Mouse (Mus musculus) embryonic fibroblast, embryonic 13.5 days (primary cell): ENCODE results near the gene Mat2b.

Source experiments
- CTCF ChIP-seq: IDR thresholded peaks from 2 replicates; pipeline ENCODE4 v1.5.1; 2011; ENCODE audit warnings: mild to moderate bottlenecking, control low read depth, low read length, moderate library complexity, borderline replicate concordance; ENCODE audit not compliant: insufficient read depth
- POLR2A ChIP-seq: IDR thresholded peaks from 2 replicates; pipeline ENCODE4 v1.6.1; 2011; ENCODE audit warnings: low read depth, mild to moderate bottlenecking, control low read depth, low read length, moderate library complexity

GRCm38 (mm10) chr11:40677169-40677568 is 17.8 kb downstream of the Mat2b start:
- TF ChIP-seq CTCF: no peak
- TF ChIP-seq POLR2A: no peak
